Mouse (Mus musculus): ENCODE measurements around the gene Tctex1d1. TPM values are rescaled to one million over a fixed set of nuclear protein-coding genes. Genes with fewer than 3 reads are reported as not detected.
A peak's percentile ranks its signal among the peaks of the same experiment; 100 is the strongest.

Gene Tctex1d1
- polyA plus RNA-seq, 1 experiment from 2014 or later, result 0.54 TPM

DNA sequence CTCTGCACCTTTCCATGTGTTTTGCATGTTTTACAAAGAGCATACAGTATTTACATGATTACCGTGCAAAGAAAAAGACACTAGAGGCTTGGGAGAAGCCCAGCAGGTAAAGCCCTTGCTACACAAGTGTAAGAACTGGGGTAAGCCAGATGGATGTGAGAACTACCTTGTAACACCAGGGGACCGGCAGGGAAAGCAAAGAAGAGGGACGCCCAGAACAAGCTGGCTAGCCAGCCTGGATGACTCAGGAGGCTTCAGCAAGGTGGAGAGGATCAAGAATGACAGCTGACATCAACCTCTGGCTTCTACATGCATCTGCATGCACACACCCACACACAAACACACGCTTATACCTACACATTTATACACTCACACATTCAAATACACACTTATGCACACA is 11.6 kb downstream of the Tctex1d1 start:
- H3K9me3 ChIP-seq, result no peaks in the 10 kb centered on the region
- no peaks in the 10 kb centered on the region for H3K36me3 ChIP-seq (replicated peaks)
- no peak for ATAC-seq (ENCODE audit: low FRiP score)
- no peak overlapping the region for H3K4me2 ChIP-seq
- WGBS, result 79% methylated on average over 4 of the region's 4 CpGs
- no peak overlapping the region for H3K4me3 ChIP-seq (replicated peaks)
- no peak overlapping the region for H3K27ac ChIP-seq
- no peak overlapping the region for H3K9ac ChIP-seq
- no peaks in the 10 kb centered on the region for H3K27me3 ChIP-seq
- no peaks in the 10 kb centered on the region for H3K4me1 ChIP-seq

GRCm38 (mm10) chr4:102990595-102991340 is 12.4 kb downstream of the Tctex1d1 start:
- Histone ChIP-seq H3K27me3 (no peaks in the 10 kb centered on the region), H3K4me1 (no peaks in the 10 kb centered on the region), H3K9me3 (no peaks in the 10 kb centered on the region), H3K27ac (no peak overlapping the region), H3K36me3 (replicated peaks) (no peaks in the 10 kb centered on the region), H3K9ac (no peak overlapping the region), H3K4me2 (no peak overlapping the region), H3K4me3 (replicated peaks) (no peak overlapping the region)
- 87% methylated on average over 11 of the region's 11 CpGs for WGBS
- ATAC-seq (ENCODE audit: low FRiP score), result no peak

- H3K36me3 ChIP-seq (replicated peaks), result no peaks in the 10 kb centered on the region
- 56% methylated on average over 3 of the region's 3 CpGs for WGBS
- H3K4me1 ChIP-seq, result no peaks in the 10 kb centered on the region
- no peak overlapping the region for H3K4me3 ChIP-seq (replicated peaks)
- no peak overlapping the region for H3K4me2 ChIP-seq
- no peak overlapping the region for H3K9ac ChIP-seq
- H3K27me3 ChIP-seq, result no peaks in the 10 kb centered on the region
- no peaks in the 10 kb centered on the region for H3K9me3 ChIP-seq
- no peak for ATAC-seq (ENCODE audit: low FRiP score)
- no peak overlapping the region for H3K27ac ChIP-seq
Measured at GRCm38 (mm10) chr4:102991685-102992084, 13.3 kb downstream of the Tctex1d1 start.

DNA sequence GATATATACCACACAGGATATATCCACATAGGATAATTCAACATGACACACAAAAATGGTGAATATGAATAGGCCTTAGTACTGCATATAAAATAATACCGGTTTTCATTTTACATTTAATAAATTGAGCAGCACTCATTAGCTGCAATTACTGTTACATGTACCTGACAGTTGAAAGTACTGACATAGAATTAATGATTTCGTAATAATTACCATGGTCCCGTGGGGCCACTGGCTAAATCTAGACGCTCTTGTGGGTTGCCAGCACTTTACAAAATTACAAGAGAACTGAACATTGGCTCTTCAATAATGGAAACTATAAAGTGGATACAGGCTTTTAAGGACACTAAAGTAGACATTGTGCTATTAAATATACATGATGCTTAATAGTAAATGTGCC is 26.3 kb downstream of the Tctex1d1 start:
- Histone ChIP-seq H3K4me2 (no peak overlapping the region), H3K27ac (no peak overlapping the region), H3K9me3 (no peaks in the 10 kb centered on the region), H3K4me3 (replicated peaks) (no peak overlapping the region), H3K9ac (no peak overlapping the region), H3K4me1 (peaks cover 15% of the 10 kb centered on the region), H3K27me3 (no peaks in the 10 kb centered on the region), H3K36me3 (replicated peaks) (no peaks in the 10 kb centered on the region)
- ATAC-seq (ENCODE audit: low FRiP score), result no peak
- WGBS, result 85% methylated on average over 4 of the region's 4 CpGs

- WGBS, result 74% methylated on average over 15 of the region's 15 CpGs
- Histone ChIP-seq H3K36me3 (replicated peaks) (no peaks in the 10 kb centered on the region), H3K27me3 (no peaks in the 10 kb centered on the region), H3K9ac (no peak overlapping the region), H3K4me1 (peaks cover 15% of the 10 kb centered on the region), H3K4me3 (replicated peaks) (no peak overlapping the region), H3K9me3 (no peaks in the 10 kb centered on the region), H3K4me2 (no peak overlapping the region), H3K27ac (no peak overlapping the region)
- no peak for ATAC-seq (ENCODE audit: low FRiP score)
Measured at GRCm38 (mm10) chr4:103005190-103005945, 27.0 kb downstream of the Tctex1d1 start.

GRCm38 (mm10) chr4:103006266-103006665 is 27.9 kb downstream of the Tctex1d1 start:
- Histone ChIP-seq H3K9me3 (no peaks in the 10 kb centered on the region), H3K4me1 (peaks cover 15% of the 10 kb centered on the region), H3K27me3 (no peaks in the 10 kb centered on the region), H3K4me3 (replicated peaks) (no peak overlapping the region), H3K4me2 (no peak overlapping the region), H3K36me3 (replicated peaks) (no peaks in the 10 kb centered on the region), H3K9ac (no peak overlapping the region), H3K27ac (no peak overlapping the region)
- WGBS, result 78% methylated on average over 5 of the region's 5 CpGs
- ATAC-seq (ENCODE audit: low FRiP score), result no peak

DNA sequence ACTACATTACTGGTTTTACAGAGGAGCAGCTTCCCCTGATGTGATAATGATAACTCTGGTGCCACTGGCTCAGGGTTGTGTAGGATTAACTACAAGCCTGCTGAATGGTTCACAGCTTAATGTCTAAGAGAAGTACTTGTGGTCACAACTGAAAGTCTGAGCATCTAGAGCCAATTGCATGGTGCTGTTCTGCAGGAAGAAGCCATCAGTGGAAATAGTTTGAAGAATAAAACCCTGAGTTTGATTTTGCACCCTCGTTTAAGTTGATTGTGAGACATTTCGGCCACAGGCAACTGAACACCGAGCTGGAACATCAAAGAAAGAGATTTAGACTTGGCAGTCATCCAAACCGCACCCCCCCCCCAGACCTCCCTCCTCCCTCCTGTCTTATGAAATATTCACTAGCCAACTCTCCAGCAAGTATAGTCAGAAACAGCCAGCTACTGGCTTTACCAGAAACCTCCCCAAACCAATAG is 28.6 kb downstream of the Tctex1d1 start:
- Histone ChIP-seq H3K4me2 (0 out of 2 replicates have a peak overlapping the region, but pooled peaks have one; percentile 15), H3K36me3 (replicated peaks) (no peaks in the 10 kb centered on the region), H3K9ac (no peak overlapping the region), H3K4me1 (peaks cover 16% of the 10 kb centered on the region), H3K4me3 (replicated peaks) (no peak overlapping the region), H3K27me3 (no peaks in the 10 kb centered on the region), H3K27ac (0 out of 2 replicates have a peak overlapping the region, but pooled peaks have one; percentile 31), H3K9me3 (no peaks in the 10 kb centered on the region)
- 0 out of 2 replicates have a peak, but pooled peaks have one; percentile 27 for ATAC-seq (ENCODE audit: low FRiP score)
- WGBS, result 25% methylated on average over 4 of the region's 4 CpGs

GRCm38 (mm10) chr4:103010734-103011133 is 32.3 kb downstream of the Tctex1d1 start:
- peaks cover 26% of the 10 kb centered on the region for H3K4me1 ChIP-seq
- H3K9me3 ChIP-seq, result no peaks in the 10 kb centered on the region
- 92% methylated on average over 4 of the region's 4 CpGs for WGBS
- no peak for ATAC-seq (ENCODE audit: low FRiP score)
- H3K4me2 ChIP-seq, result no peak overlapping the region
- H3K27me3 ChIP-seq, result no peaks in the 10 kb centered on the region
- no peak overlapping the region for H3K9ac ChIP-seq
- no peak overlapping the region for H3K4me3 ChIP-seq (replicated peaks)
- H3K36me3 ChIP-seq (replicated peaks), result no peaks in the 10 kb centered on the region
- no peak overlapping the region for H3K27ac ChIP-seq

- H3K27ac ChIP-seq, result no peak overlapping the region
- H3K4me1 ChIP-seq, result peaks cover 20% of the 10 kb centered on the region
- no peak overlapping the region for H3K9ac ChIP-seq
- no peaks in the 10 kb centered on the region for H3K36me3 ChIP-seq (replicated peaks)
- ATAC-seq (ENCODE audit: low FRiP score), result peak; percentile 51; the same call in 1 of the 2 replicates
- no peak overlapping the region for H3K4me3 ChIP-seq (replicated peaks)
- no peaks in the 10 kb centered on the region for H3K27me3 ChIP-seq
- WGBS, result 37% methylated on average over 7 of the region's 7 CpGs
- no peaks in the 10 kb centered on the region for H3K9me3 ChIP-seq
- H3K4me2 ChIP-seq, result no peak overlapping the region
Measured at GRCm38 (mm10) chr4:103011823-103012222, 33.4 kb downstream of the Tctex1d1 start.

DNA sequence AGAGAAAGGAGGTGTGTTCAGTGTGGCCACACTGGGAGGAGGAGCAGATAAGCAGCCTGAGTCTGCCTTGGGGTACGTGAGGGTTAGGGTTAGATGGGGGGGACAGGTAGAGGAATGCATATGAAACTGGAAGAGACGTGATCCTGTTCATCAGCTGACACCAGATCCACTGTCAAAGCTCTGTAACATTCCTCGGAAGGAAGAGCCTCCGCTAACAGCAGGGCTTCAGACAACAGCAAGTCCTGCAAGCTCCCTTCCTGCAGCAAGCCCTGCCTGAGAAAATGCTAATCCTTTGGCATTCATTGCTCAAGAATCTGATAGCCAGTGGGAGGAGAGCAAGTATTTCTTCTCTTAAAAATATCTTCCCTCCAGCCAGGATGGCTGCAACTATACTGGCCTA is 35.1 kb downstream of the Tctex1d1 start:
- Histone ChIP-seq H3K9ac (no peak overlapping the region), H3K27ac (no peak overlapping the region), H3K9me3 (no peaks in the 10 kb centered on the region), H3K4me1 (peaks cover 14% of the 10 kb centered on the region; the same call in 1 of the 2 replicates), H3K4me2 (peak overlapping the region; percentile 28), H3K27me3 (no peaks in the 10 kb centered on the region), H3K36me3 (replicated peaks) (no peaks in the 10 kb centered on the region), H3K4me3 (replicated peaks) (no peak overlapping the region)
- WGBS, result 4% methylated on average over 4 of the region's 4 CpGs
- no peak for ATAC-seq (ENCODE audit: low FRiP score)

DNA sequence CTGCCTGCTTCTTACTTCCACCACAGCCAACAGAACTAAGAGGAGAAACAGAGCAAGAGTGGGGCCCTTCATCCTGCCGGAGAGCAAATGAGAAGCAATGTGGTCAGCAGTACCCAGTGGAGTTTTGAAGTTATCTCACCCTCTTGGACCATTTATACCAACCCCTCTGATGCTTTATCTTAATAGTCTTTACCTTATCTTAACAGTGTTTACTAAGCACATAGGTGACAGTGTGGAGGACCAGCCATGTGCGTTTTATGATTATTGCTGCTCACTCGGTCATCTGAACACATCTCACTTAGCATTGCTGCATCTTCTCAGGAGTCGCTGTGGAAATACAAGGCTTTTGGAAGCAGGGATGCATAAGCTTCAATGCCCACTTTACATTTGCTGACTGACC is 48.2 kb downstream of the Tctex1d1 start, which contains the start of gene Insl5:
Insl5 (minus strand) TSS at position 222 of the 400 bp plus-strand sequence.
- WGBS, result 94% methylated on average over 4 of the region's 4 CpGs
- Histone ChIP-seq H3K36me3 (replicated peaks) (no peaks in the 10 kb centered on the region), H3K9ac (no peak within 1 kb of the TSS), H3K27ac (no peak within 1 kb of the TSS), H3K4me3 (replicated peaks) (no peak within 1 kb of the TSS), H3K9me3 (no peaks in the 10 kb centered on the region), H3K4me1 (no peaks in the 10 kb centered on the region), H3K27me3 (no peaks in the 10 kb centered on the region), H3K4me2 (no peak within 1 kb of the TSS)
- no peak for ATAC-seq (ENCODE audit: low FRiP score)

DNA sequence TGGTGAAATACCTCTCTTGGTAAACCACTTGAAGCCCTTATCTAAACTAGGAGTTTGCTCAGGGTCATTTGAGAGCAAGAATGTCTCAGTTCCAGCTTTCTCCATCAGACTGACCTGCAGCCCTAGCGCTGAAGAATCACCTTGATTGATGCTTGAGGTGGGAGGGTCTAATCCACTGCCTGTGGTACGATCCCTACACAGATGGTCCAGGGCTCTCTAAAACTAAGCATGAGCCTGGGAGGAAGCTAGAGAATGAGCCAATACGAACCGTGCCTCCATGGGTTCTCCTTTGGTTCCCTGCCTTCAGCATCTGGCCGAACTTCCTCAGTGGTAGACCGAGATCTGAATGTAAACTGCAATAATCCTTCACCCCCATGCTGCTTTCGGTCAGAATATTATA is 49.3 kb downstream of the Tctex1d1 start:
- WGBS, result 88% methylated on average over 7 of the region's 7 CpGs
- no peaks in the 10 kb centered on the region for H3K4me1 ChIP-seq
- no peaks in the 10 kb centered on the region for H3K9me3 ChIP-seq
- no peak overlapping the region for H3K4me3 ChIP-seq (replicated peaks)
- no peak overlapping the region for H3K9ac ChIP-seq
- no peak overlapping the region for H3K4me2 ChIP-seq
- H3K36me3 ChIP-seq (replicated peaks), result no peaks in the 10 kb centered on the region
- ATAC-seq (ENCODE audit: low FRiP score), result no peak
- no peak overlapping the region for H3K27ac ChIP-seq
- H3K27me3 ChIP-seq, result no peaks in the 10 kb centered on the region

Measured in forebrain, embryonic 12.5 days (tissue).